Mouse (Mus musculus) limb, embryonic 11.5 days (tissue): ENCODE results near the gene Smagp. TPM values are rescaled to one million over a fixed set of nuclear protein-coding genes. Genes with fewer than 3 reads are reported as not detected.
"Not testable (repeated sequence)": the region's sequence is repeated elsewhere in the genome, so short reads cannot be mapped to it uniquely, and the experiment has no call there.

Source experiments
- ATAC-seq: fragments of 200-750 bp; cut with Nextera tagmentation; 2 replicates; pipeline ENCODE4 v1.8.0; 2017; ENCODE audit warnings: low read depth; ENCODE audit not compliant: insufficient number of reproducible peaks, low FRiP score, low TSS enrichment
- DNase-seq: peaks from one replicate; pipeline ENCODE4 v3.0.0-alpha.2; 2015; ENCODE audit warnings: low spot score
- H3K27ac ChIP-seq: fragments of 300-500 bp; sonication (generic); replicated peaks from 2 replicates; pipeline ENCODE4 v1.5.1; 2014; ENCODE audit warnings: low read depth, mild to moderate bottlenecking, low read length
- H3K27me3 ChIP-seq: fragments of 300-500 bp; sonication (generic); 2 replicates; pipeline ENCODE4 v1.6.1; 2014; ENCODE audit warnings: mild to moderate bottlenecking, low read length, mixed read lengths; ENCODE audit not compliant: control insufficient read depth, insufficient read depth
- H3K36me3 ChIP-seq: fragments of 300-500 bp; sonication (generic); 2 replicates; pipeline ENCODE4 v1.6.1; 2014; ENCODE audit warnings: mild to moderate bottlenecking, low read length, moderate library complexity, mixed read lengths; ENCODE audit not compliant: control insufficient read depth, insufficient read depth
- H3K4me1 ChIP-seq: fragments of 300-500 bp; sonication (generic); 2 replicates; pipeline ENCODE4 v1.6.1; 2014; ENCODE audit warnings: low read length, mixed read lengths; ENCODE audit not compliant: control insufficient read depth, insufficient read depth
- H3K4me2 ChIP-seq: fragments of 300-500 bp; sonication (generic); 2 replicates; pipeline ENCODE4 v1.6.1; 2014; ENCODE audit warnings: low read depth, mild to moderate bottlenecking, moderate library complexity; ENCODE audit not compliant: severe bottlenecking
- H3K4me3 ChIP-seq: fragments of 300-500 bp; sonication (generic); 2 replicates; pipeline ENCODE4 v1.5.1; 2014; ENCODE audit warnings: low read depth, low read length
- H3K9ac ChIP-seq: fragments of 300-500 bp; sonication (generic); 2 replicates; pipeline ENCODE4 v1.6.1; 2014; ENCODE audit warnings: mild to moderate bottlenecking, low read length
- H3K9me3 ChIP-seq: fragments of 300-500 bp; sonication (generic); 2 replicates; pipeline ENCODE4 v1.6.1; 2016; ENCODE audit warnings: low read length; ENCODE audit not compliant: control insufficient read depth
- WGBS: fragments of 180-500 bp; shearing (Covaris S2); extraction: QIAGEN DNeasy Blood & Tissue Kit; methylation state at CpG from one replicate; pipeline ENCODE4 v1.1.7; 2014; 5-methylcytosine and 5-hydroxymethylcytosine counted together
- polyA plus RNA-seq: library from polyadenylated mRNA; unstranded; fragments of >200 nt; fragmentation: Nextera tagmentation; extraction: Ambion mirVana; gene quantifications from 2 replicates; pipeline ENCODE4 v1.2.1, GENCODE M21; 2014

Gene Smagp
- polyA plus RNA-seq, 1 experiment from 2014 or later, result 5.4 TPM

DNA sequence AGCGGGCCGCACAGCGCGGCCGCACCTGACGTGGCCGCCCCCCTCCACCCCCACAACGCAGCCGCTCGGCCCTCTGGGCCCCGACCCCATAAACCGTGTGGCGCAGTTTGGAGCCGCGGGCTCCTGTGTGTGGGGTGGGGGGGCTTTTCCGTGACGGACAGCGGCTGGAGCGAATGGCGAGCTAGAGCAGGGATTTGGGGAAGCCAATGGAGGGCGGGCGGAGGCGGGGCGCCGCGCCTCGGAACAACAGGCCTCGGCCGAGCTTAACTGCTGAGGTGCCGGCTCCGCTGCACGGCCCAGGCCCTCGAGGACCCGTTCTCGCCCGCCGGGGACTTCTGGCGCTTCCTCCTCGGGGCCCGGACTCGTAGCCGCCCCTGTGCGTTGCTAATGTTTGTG, 20.9 kb downstream of the Smagp start:
- DNase-seq (peak; percentile 93), ATAC-seq (peak; percentile 74)
- peak overlapping the region; percentile 83 for H3K27ac ChIP-seq
- H3K4me2 ChIP-seq, result peak overlapping the region; percentile 80
- no peaks in the 10 kb centered on the region for H3K9me3 ChIP-seq
- H3K4me1 ChIP-seq, result peaks cover 6% of the 10 kb centered on the region; the same call in 1 of the 2 replicates
- H3K9ac ChIP-seq, result peak overlapping the region; percentile 76
- peak overlapping the region; percentile 70 for H3K4me3 ChIP-seq
- peaks cover 3% of the 10 kb centered on the region; the same call in 1 of the 2 replicates for H3K36me3 ChIP-seq
- 0% methylated on average over 43 of the region's 43 CpGs for WGBS
- no peaks in the 10 kb centered on the region; the same call in 1 of the 2 replicates for H3K27me3 ChIP-seq

DNA sequence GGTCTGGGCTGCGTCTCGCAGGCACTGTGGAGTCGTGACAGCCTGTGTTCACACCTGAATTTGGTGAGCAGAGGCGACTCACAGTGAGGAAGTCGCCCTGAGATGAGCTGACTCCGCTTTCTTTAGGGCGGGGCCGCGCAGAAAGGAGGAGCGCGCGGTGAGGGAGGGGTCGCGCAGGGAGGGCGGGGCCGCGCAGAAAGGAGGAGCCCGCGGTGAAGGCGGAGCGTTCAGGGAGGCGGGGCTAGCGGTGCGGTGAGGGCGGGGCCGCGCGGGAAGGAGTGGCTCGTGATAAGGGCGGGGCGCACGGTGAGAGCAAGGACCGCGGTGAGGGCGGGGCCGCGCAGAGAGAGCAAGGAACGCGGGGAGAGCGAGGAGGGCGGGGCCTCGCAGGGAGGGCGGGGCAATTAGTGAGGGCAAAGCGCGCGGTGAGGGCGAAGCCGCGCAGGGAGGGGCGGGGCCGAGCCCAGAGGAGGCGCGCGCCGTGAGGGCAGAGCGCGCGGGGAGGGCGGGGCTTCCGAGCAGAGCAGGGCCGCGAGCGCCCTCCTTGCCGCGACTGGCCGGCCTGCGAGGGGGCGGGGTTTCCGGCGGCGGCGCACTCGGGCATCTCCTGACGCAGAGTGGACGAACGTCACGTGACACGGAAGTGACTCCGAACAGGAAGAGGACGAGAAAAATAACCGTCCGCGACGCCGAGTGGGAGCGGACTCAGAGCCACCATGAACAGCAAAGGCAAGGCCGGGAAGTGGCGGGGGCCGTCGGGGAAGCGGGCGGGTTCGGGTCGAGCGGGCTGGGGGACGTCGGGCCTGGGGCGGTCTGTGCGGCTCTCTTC, 21.5 kb downstream of the Smagp start, which contains the start of gene Dazap2:
Gene Dazap2, plus strand, starts transcription at position 354 of the 829 bp plus-strand sequence.
- peak within 1 kb of the TSS; percentile 76 for H3K9ac ChIP-seq
- peak within 1 kb of the TSS; percentile 70 for H3K4me3 ChIP-seq
- ATAC-seq (peak; percentile 84), DNase-seq (peak; percentile 99)
- peak within 1 kb of the TSS; percentile 80 for H3K4me2 ChIP-seq
- no peaks in the 10 kb centered on the region; the same call in 1 of the 2 replicates for H3K27me3 ChIP-seq
- H3K9me3 ChIP-seq, result no peaks in the 10 kb centered on the region
- H3K4me1 ChIP-seq, result peaks cover 6% of the 10 kb centered on the region; the same call in 1 of the 2 replicates
- H3K36me3 ChIP-seq, result peaks cover 3% of the 10 kb centered on the region; the same call in 1 of the 2 replicates
- under 1% methylated on average over 77 of the region's 99 CpGs for WGBS
- peak within 1 kb of the TSS; percentile 83 for H3K27ac ChIP-seq

DNA sequence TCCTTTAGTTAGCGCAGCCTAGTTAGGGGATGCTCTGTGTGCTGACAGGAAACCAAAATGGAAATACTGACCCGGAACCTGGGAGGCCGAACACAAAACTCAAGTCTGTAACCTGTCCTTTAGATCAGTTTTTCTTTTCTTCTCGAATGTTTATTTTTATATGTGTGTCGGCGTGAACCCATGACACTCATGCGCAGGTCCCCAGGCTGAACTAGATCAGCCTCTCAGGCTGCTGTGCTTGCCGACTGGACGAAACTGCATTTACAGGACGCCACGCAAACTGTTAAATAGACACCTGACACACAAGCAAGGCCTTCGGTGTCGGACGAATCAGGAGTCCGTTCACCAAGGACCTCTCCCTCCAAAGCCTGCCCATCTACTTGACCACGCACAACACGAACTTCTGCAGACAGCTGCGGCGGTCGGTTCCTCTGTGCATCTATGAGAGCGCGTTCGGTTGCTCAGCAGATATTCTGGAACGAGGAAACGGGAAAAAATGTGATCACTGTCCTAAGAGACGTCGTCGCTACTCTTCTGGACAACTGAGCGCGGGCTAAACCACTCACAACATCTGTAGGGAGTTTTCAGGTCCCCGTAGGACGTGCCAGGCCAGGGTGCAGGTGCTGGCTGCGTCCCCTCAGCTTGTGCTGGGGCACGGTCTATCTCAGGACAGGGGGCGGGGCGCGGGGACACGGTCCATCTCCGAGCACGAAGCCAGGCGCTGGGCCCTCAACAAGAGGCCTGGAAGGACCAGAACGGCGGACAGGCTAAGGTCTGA, 22.3 kb downstream of the Smagp start:
- Histone ChIP-seq H3K9me3 (no peaks in the 10 kb centered on the region), H3K4me1 (peaks cover 6% of the 10 kb centered on the region; the same call in 1 of the 2 replicates), H3K27me3 (no peaks in the 10 kb centered on the region; the same call in 1 of the 2 replicates), H3K4me3 (peak overlapping the region; percentile 70), H3K4me2 (peak overlapping the region; percentile 74), H3K9ac (peak overlapping the region; percentile 43), H3K36me3 (peaks cover 3% of the 10 kb centered on the region; the same call in 1 of the 2 replicates), H3K27ac (no peak overlapping the region)
- WGBS, result 11% methylated on average over 43 of the region's 43 CpGs
- DNase-seq (no peak), ATAC-seq (peak; percentile 57)

DNA sequence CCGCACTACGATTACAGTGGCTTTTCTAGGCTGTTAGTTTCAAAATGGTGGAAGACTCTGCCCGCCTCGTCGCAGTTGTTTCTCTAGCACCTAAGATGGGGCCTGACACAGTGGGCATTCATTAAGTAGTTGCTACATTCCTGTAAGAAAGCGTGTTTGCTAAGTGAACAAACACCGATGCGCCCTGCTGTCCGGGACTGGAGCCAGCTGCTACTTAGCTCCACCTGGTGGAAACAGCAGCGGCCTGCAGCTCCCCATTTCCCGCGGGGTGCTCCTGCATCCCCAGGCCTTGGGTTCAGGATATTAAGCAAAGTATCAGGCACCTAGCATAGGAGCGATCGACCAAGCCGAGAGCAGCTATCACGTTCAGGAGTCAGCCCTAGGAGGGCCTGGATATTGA, 23.2 kb downstream of the Smagp start:
- Histone ChIP-seq H3K4me1 (peaks cover 6% of the 10 kb centered on the region; the same call in 1 of the 2 replicates), H3K36me3 (no peaks in the 10 kb centered on the region; the same call in 1 of the 2 replicates), H3K27me3 (no peaks in the 10 kb centered on the region; the same call in 1 of the 2 replicates), H3K4me2 (peak overlapping the region; percentile 27), H3K9ac (no peak overlapping the region), H3K9me3 (no peaks in the 10 kb centered on the region), H3K27ac (no peak overlapping the region), H3K4me3 (no peak overlapping the region)
- 10% methylated on average over 16 of the region's 16 CpGs for WGBS
- ATAC-seq (no peak), DNase-seq (peak; percentile 85)

DNA sequence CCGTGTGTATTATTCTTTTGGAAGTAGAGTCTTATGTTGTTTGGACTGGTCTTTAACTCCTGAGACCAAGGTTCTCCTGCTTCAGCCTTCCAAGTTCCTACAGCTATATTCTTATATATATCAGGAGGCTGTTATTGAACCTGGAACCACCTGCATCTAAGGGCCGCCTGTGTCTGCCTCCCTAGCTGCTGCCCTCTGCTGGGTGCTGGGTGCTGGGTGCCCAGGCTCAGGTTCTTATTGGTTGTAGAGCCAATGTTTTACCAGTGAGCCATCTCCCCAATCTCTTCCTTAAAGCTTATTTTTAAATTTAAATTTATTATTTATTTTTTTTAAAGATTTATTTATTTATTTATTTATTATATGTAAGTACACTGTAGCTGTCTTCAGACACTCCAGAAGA, 24.3 kb downstream of the Smagp start:
- WGBS, result 70% methylated on average over 2 of the region's 2 CpGs
- Histone ChIP-seq H3K9me3 (no peaks in the 10 kb centered on the region), H3K4me2 (no peak overlapping the region), H3K27ac (no peak overlapping the region), H3K4me3 (no peak overlapping the region), H3K27me3 (no peaks in the 10 kb centered on the region; the same call in 1 of the 2 replicates), H3K9ac (no peak overlapping the region), H3K36me3 (no peaks in the 10 kb centered on the region), H3K4me1 (peaks cover 6% of the 10 kb centered on the region; the same call in 1 of the 2 replicates)
- ATAC-seq, result no peak
- no peak for DNase-seq

DNA sequence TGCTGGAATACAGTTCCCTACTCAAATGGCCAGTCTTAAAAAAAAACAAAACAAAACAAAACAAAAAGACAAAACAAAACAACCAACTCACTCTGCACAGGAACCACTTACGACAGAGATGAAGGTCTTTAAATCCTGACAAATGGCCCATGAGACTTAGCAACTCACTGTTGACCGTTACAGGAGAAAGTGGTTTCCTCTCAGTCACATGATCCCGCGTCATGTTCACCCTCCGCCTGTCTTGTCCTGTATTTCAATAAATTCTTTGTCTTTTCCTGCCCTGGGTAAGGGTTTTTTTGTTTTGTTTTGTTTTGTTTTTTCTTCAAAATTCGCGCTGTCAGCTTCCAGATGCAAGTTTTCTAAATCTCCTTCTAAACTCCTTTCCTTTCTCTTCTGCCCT, 24.8 kb downstream of the Smagp start:
- WGBS, result 79% methylated on average over 7 of the region's 7 CpGs

DNA sequence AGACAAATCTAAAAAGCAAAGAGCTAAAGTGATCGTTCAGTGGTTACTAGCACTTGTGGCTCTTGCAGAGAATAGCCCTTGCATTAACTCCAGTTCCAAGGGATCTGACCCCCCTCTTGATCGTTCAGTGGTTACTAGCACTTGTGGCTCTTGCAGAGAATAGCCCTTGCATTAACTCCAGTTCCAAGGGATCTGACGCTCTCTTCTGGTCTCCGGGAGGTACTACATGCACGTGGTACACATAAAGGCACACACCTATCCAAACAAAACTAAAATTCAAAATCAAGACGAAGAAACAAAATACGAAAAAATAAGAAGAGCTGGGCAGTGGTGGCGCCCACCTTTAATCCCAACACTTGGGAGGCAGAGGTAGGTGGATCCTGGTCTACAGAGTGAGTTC, 30.1 kb downstream of the Smagp start:
- not testable (repeated sequence) for H3K4me2 ChIP-seq, H3K4me1 ChIP-seq, ATAC-seq, H3K36me3 ChIP-seq, DNase-seq, H3K4me3 ChIP-seq, H3K9me3 ChIP-seq, H3K9ac ChIP-seq, H3K27ac ChIP-seq
- H3K27me3 ChIP-seq, result peaks cover 15% of the 10 kb centered on the region; the same call in 1 of the 2 replicates
- WGBS, result 90% methylated on average over 8 of the region's 8 CpGs

More for the DNA sequence above, 24.8 kb downstream of the Smagp start:
- Histone ChIP-seq H3K4me3 (no peak overlapping the region), H3K27ac (no peak overlapping the region), H3K9me3 (no peaks in the 10 kb centered on the region), H3K9ac (no peak overlapping the region), H3K4me1 (peaks cover 5% of the 10 kb centered on the region; the same call in 1 of the 2 replicates), H3K4me2 (no peak overlapping the region), H3K27me3 (no peaks in the 10 kb centered on the region; the same call in 1 of the 2 replicates), H3K36me3 (no peaks in the 10 kb centered on the region)
- ATAC-seq (no peak), DNase-seq (no peak)

DNA sequence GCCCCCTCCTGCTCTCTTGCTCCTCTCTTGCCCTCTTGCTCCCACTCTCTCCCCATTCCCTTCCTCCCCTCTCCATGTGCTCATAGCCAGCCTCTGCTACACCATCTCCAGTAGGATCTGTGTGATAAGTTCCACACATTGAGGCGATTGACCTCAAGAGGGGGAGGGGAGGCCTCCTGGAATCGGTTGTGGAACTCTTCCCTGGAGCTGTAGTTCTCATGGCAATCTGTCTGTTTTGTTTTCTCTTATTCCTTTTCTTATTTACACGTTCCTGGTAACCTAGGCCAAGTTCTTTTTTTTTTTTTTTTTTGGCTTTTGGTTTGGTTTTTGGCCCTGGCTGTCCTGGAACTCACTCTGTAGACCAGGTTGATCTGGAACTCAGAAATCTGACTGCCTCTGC, 35.1 kb downstream of the Smagp start:
- peaks cover 40% of the 10 kb centered on the region for H3K27me3 ChIP-seq
- no peak overlapping the region for H3K4me2 ChIP-seq
- no peaks in the 10 kb centered on the region for H3K36me3 ChIP-seq
- DNase-seq (no peak), ATAC-seq (no peak)
- 40% methylated on average over 3 of the region's 3 CpGs for WGBS
- H3K9ac ChIP-seq, result no peak overlapping the region
- no peaks in the 10 kb centered on the region for H3K9me3 ChIP-seq
- H3K4me3 ChIP-seq, result no peak overlapping the region
- H3K27ac ChIP-seq, result no peak overlapping the region
- H3K4me1 ChIP-seq, result 0 out of 2 replicates have a peak, but pooled peaks cover 2% of the 10 kb centered on the region
